Mouse (Mus musculus): Measurements from ENCODE around the gene Hoxc6.

Gene Hoxc6

DNA sequence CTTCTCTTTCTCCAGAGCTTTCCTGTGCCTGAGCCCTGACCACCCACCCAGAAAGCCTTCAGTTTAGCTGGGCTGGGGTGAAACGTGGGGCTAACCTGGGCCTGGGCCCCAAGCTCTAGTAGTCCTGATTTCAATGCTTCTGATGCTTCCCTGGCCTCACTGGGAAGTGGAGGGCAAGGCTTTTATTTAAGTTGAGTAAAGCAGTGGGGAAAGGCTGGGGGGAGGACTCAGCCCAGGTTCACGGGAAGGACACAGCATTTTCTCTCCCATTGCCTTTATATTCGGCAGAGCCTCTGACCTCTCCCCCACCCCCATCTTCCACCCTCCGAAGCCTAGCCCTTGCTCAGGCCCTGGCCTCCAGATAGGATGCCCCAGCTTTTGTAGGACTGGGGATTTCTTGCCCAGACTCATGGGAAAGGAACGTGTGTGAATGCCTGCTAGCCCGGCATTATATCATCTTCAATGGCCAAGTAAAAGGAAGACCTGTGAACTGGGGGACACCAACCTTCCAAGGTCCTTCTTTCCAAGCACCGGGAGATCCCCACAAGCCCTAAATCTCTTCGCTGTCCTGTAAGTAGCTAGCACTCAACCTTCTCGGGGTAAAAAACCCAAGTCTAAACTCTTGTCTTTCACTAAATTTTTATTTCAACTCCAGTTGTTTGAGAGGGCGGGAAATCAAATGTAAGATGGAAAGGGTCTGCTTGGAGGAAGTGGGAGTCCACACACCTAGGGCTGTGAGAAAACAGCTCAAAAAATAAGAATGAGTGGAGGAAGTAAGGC is 40.8 kb downstream of the Hoxc6 start:
- no peak for DNase-seq (ENCODE audit: low read depth, low spot score)

DNA sequence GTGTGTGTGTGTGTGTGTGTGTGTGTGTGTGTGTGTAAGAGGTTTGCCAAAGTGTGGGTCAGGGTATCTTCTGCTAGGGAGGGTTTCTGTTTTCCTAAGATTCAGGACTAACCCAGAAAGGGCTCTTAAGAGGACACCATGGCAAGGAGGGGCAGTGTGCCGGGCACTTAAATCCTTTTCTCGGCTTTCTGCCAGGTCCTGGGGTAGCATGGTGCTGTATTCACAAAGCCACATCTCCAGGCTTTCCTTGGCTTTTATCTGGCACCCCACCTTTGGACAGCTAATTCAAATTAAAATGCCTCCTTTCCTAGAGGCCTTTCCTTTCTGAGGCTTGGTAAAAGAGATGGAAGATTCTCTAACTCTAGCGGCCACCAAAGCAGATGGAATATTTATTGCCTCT is 41.6 kb downstream of the Hoxc6 start:
- no peak for DNase-seq (ENCODE audit: low read depth, low spot score)

DNA sequence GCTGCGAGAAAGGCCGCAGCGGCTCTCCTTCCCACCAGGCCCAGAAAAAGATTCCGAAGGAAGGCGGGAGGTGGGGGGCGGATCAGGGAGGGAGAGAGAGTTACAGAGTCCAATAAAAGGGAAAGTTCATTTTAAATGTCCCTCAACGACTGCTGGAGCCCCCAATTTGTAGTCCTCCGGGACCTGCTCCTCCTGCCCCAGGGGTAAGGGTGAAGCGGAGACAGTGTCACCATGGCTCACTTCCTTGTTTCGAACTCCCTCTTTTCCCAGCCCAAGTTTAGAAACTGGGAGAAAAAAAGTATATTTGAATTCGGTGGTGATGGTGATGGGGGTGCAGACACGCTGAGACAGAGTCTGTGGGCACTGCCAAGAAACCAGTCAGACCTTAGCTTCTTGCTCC is 42.5 kb downstream of the Hoxc6 start:
- DNase-seq (ENCODE audit: low read depth, low spot score): no peak

DNA sequence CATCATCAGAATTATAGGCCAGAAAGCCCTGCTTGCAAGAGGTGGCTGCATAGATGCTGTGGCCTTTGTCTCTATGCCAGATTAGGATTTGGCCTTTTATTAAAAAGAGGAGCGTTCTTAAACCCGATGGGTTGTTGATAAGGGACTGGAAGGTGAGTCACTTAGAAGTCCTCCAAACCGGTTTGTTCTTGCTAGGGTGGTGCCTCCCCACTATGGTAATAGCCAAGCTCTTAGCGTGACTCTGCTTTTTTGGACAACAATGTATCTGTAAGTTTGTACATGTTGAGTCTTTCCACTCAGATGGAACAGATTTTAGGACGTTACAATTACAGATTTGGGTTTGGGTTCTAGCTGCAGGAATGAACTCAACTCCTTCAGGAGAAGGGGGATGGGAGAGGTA is 43.6 kb downstream of the Hoxc6 start:
- DNase-seq (ENCODE audit: low read depth, low spot score): no peak

DNA sequence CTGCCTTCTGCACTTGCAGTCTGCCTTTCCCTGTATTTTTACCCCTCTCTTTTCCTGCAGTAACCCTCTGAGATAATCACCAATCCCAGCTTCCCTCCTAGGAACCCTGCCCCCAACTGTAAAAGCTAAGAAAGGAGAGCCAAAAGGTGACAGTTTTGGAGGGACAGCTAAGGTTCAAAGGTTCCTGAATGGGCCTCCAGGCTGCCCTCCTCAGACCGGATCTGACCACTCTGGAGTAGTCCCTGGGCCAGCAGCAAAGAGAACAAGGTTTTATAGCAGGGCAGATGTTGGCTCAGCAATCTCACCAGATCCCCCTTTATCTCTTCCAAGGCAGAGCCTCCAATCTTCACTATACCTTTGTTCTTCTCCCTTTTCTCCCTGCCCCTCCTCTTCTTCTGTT is 44.2 kb downstream of the Hoxc6 start:
- DNase-seq (ENCODE audit: low read depth, low spot score): no peak

DNA sequence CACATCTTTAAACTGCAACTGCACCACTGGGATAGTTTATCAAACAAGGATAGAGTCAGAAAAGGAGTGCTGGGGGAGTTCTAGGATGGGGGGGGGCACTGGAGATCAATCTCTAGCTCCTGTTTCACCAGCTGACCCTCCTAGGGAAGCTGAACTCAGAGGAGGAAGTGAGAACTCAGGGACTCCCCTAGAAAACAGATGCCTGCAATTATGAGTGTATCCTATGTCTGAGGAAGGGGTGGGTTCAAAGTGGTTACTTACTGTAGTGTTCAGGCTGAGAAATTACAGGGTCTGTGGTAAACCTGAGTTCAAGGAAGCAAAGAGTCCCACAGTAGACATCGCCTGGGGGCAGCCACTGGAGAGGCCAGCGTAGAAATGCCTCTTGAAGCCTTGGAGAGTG is 53.6 kb downstream of the Hoxc6 start:
- no peak for DNase-seq (ENCODE audit: low read depth, low spot score)

DNA sequence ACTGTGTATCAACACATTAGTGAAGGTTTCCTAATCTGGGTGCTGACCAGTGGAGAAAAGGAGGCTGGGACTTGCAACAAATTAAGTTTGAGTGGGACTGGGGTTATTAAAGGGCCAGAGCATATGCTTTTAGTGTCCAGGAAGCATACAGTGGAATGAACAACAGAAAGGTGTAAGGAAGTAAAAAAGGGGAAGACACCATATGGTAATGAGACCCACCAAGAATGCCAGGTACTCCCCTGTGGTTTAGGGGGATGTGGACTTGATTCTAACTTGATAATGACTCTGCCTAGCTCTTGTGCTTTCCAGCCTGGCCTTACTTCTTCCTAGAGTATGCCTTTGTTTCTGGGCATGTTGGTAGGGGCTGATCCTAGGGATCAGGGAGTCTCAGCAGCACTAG is 55.2 kb downstream of the Hoxc6 start:
- no peak for DNase-seq (ENCODE audit: low read depth, low spot score)

DNA sequence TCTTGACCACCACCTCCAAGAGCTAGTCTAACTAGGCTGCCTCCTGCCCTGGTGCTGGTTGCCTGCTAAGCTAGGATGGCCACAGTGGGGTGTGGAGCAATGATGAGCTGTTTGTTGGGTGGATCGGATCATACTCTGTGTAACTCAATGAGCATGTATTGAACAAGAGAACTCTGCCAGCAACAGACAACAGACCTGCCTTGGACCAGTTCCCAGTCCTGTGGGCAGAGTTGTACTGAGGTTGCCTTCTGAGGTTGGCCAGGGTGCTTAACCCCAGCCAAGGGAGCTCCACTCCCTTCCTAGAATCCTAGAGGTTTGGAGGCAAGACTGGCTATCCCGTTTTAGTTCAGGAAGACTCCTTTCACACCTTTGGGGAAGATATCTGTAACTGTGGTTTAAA is 58.3 kb downstream of the Hoxc6 start:
- no peak for DNase-seq (ENCODE audit: low read depth, low spot score)

DNA sequence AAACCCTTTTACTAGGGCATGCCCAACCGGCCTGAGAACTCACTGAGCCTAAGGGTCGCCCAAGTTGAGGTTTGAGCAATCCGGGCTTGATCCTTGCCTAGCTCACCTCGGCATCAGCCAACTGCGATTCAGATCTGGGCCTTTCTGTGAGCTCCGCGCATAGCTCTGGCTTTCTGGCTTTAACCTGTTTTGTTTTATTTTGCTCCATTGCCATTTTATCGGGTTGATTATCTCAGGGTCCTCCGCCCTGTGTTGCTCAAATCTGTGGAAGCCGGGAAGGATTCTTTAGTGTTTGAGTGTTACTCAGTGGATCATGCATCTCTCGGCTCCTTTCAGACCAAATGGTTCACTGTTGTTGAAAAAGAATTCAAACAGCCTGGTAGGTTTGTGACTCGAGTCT is 60.7 kb downstream of the Hoxc6 start:
- DNase-seq (ENCODE audit: low read depth, low spot score): no peak

DNA sequence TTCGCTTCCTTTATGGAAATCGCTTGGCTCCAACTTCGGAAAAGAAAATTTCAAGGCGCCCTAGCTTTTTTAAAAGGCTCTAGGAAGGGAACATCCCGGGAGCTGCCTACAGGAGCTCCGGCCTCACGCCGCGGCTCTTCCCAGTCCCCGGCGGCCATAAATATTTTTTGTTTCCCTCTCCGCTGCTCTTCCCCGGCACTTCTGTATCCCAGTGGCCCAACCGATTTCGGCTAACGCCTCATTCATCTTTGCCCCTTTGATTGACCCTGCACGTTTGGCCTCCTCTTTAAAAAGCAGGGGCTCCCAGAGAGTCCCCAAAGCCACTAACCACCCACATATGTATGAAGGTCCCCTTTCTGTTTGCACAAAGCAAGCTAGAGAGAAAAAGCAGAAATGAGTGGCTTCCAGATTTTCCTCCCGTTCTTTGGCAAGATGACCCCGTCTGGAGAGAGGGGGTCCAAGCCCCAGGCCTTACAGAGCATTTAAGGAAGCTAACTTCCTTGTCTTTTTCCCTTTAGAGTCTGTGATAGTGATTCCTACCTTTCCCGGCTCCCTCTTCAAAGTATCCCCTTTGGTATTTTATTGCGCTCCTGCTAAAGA is 61.4 kb downstream of the Hoxc6 start:
- no peak for DNase-seq (ENCODE audit: low read depth, low spot score)

DNA sequence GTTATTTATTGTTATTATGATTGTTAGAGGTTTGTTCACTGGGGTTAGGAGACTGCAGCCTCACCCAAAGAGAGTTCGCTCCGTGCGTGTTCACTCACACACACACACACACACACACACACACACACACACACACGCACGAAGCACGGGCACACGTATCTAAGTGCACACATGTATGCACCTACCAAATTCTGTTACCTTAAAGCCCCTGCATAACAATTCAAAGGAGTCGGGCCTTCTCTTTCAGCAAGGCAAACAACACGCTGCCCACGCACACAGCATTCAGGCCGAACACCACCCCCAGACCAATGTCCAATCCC is 61.9 kb downstream of the Hoxc6 start:
- no peak for DNase-seq (ENCODE audit: low read depth, low spot score)

DNA sequence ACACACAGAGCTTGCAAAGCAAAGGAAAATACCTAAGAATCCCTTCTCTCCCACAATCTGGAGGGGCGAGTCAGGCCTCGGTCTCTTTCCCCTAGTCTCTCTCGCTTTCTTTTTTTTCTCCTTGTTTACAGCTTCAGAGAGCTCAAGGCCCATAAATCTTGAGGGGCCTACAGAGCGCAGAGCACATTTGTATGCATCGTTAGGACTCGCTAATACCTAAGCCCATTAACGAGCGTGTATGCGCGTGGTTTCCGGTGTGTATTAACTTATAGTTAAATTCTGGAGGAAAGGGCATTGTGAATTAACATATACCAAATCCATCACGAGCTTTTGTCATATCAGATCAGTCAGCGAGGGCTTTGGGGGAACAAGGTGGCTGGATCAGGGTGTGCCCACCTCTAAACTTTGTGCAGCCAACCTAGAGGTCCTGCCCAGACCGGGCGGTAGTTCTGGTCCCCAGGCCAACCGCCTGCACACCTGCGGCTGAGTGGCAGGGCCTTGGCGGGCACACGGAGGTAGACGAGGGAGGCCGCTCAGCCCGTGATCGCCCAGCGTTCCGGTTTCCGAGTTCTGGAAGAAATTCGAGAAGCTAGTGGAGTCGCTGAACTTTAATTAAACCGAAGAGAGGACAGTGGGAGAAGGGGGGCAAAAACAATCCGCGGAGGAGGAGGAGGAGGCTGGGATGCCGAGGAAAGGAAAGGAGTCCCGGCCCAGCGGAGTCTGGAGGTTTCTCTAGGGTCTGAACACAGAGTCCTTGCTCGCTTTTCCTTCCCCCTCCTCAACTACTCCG is 62.5 kb downstream of the Hoxc6 start:
- DNase-seq (ENCODE audit: low read depth, low spot score): no peak

DNA sequence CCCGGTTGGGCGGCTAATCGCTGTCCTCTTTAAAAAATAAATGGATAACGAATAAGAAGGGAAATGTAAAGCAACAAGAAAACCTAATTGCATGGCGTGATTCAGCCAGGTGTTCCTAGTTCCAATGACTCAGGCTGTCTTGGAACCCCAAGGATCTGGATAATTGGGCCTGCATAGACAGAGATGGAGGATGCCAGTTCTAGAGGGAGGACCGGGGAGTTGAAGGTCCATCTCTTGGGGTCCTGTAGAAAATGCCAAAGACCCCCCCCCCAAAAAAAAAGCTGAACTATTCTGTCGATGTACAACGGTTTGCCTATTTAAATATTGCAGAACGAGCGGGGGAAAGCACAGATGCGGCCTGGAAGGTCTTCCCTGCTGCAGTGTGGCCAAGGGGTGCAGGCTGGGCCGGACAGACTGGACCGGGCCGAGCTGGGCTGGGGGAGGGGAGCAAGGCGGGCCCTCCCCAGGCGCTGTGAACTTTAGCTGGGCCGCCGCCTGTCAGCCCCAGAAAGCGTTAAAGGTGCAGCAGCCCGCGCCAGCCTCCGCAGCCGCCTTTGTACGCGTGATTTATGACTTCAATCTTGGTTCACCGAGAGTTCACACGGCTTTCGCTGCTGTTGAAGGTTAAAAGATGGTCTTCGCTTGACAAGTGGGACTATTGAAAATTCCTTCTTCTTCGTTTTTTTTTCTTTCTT is 63.2 kb downstream of the Hoxc6 start:
- no peak for DNase-seq (ENCODE audit: low read depth, low spot score)

All from retina, adult 2 months (tissue).